Mouse (Mus musculus): ENCODE data around the gene Pik3r3. TPM values are rescaled to one million over a fixed set of nuclear protein-coding genes. Genes with fewer than 3 reads are reported as not detected.
"Not testable (repeated sequence)": the region's sequence is repeated elsewhere in the genome, so short reads cannot be mapped to it uniquely, and the experiment has no call there.

Pik3r3 gene
- polyA plus RNA-seq, 1 experiment from 2014 or later: 51.2 TPM

DNA sequence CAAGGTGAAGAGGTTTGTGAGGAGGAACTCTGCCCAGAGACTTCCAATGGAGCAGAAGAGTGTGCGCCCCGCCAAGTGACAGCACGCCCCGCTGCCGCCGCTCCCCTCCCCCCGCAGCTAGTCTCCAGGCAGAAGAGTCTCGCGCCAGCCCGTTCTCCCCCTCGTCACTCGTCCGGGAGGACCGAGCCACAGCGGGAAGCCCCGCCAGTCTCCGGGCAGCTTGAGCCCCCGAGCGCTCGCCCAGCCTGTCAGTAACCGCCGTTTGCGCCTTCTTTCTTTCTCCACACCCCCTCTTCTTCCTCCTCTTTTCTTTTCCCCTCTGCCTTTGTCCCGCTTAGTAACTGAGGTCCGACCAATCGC is 658 bp upstream of the Pik3r3 start:
- Histone ChIP-seq H3K4me1 (0 out of 2 replicates have a peak, but pooled peaks cover 3% of the 10 kb centered on the region), H3K9ac (peak overlapping the region; percentile 91), H3K4me3 (peak overlapping the region; percentile 64), H3K27ac (peak overlapping the region; percentile 99), H3K4me2 (replicated peaks) (peak overlapping the region; percentile 72), H3K27me3 (no peaks in the 10 kb centered on the region), H3K36me3 (no peaks in the 10 kb centered on the region), H3K9me3 (no peaks in the 10 kb centered on the region)
- WGBS: under 1% methylated on average over 26 of the region's 26 CpGs
- peak; percentile 43; the same call in 1 of the 2 replicates for ATAC-seq (ENCODE audit: insufficient number of reproducible peaks, insufficient read depth, low FRiP score, low TSS enrichment)

GRCm38 (mm10) chr4:116221996-116222842 is 801 bp downstream of the Pik3r3 start:
- Histone ChIP-seq H3K36me3 (no peaks in the 10 kb centered on the region), H3K9ac (peak overlapping the region; percentile 91), H3K27ac (peak overlapping the region; percentile 99), H3K4me2 (replicated peaks) (peak overlapping the region; percentile 72), H3K9me3 (no peaks in the 10 kb centered on the region), H3K27me3 (no peaks in the 10 kb centered on the region), H3K4me1 (0 out of 2 replicates have a peak, but pooled peaks cover 3% of the 10 kb centered on the region), H3K4me3 (peak overlapping the region; percentile 64)
- no peak for ATAC-seq (ENCODE audit: insufficient number of reproducible peaks, insufficient read depth, low FRiP score, low TSS enrichment)
- under 1% methylated on average over 23 of the region's 23 CpGs for WGBS

DNA sequence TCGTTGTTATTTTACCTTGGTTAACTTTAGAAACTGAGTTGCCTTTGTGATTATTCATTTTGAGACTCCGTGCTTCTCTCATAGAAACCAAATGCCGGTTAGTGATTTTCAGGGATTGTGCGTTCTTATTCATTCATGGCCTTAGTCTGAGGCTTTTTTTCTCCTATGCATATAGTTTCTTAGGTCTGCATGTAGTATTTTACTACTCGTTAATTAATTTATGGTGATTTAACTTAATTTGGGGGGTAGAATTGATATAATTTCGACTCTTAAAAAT is 1.4 kb downstream of the Pik3r3 start:
- H3K9me3 ChIP-seq: no peaks in the 10 kb centered on the region
- peak overlapping the region; percentile 99; the same call in 1 of the 2 replicates for H3K27ac ChIP-seq
- H3K9ac ChIP-seq: peak overlapping the region; percentile 91
- no peaks in the 10 kb centered on the region for H3K27me3 ChIP-seq
- no peak for ATAC-seq (ENCODE audit: insufficient number of reproducible peaks, insufficient read depth, low FRiP score, low TSS enrichment)
- H3K4me3 ChIP-seq: peak overlapping the region; percentile 64
- 2% methylated on average over 6 of the region's 6 CpGs for WGBS
- peak overlapping the region; percentile 72 for H3K4me2 ChIP-seq (replicated peaks)
- 0 out of 2 replicates have a peak, but pooled peaks cover 3% of the 10 kb centered on the region for H3K4me1 ChIP-seq
- H3K36me3 ChIP-seq: no peaks in the 10 kb centered on the region

DNA sequence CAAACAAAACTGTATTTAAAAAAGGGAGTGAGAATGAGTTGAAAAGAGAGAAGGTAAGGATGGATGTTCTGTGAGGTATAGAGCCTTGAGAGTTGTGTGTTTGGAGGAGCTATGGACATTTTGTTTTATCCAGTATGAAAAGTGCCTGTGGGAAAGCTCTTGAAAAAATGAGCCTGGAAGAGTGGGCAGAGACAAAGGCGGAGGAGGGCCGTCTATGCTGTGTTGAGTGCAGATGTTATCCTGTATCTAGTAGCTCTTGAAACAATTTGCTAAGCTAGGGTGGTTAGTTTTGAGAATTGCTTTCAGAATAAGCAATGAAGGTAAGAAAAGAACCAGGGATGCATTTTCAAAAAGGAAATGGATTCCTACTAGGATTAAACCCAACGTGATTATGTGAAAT is 22.0 kb downstream of the Pik3r3 start:
- Histone ChIP-seq H3K27me3 (no peaks in the 10 kb centered on the region), H3K9me3 (no peaks in the 10 kb centered on the region), H3K36me3 (peaks cover 8% of the 10 kb centered on the region; the same call in 1 of the 2 replicates), H3K4me1 (no peaks in the 10 kb centered on the region), H3K27ac (no peak overlapping the region), H3K4me3 (no peak overlapping the region), H3K4me2 (replicated peaks) (no peak overlapping the region), H3K9ac (no peak overlapping the region)
- no peak for ATAC-seq (ENCODE audit: insufficient number of reproducible peaks, insufficient read depth, low FRiP score, low TSS enrichment)
- WGBS: 74% methylated on average over 3 of the region's 3 CpGs

- H3K9ac ChIP-seq: no peak overlapping the region
- H3K36me3 ChIP-seq: peaks cover 7% of the 10 kb centered on the region; the same call in 1 of the 2 replicates
- no peak overlapping the region for H3K27ac ChIP-seq
- no peak overlapping the region for H3K4me3 ChIP-seq
- ATAC-seq (ENCODE audit: insufficient number of reproducible peaks, insufficient read depth, low FRiP score, low TSS enrichment): no peak
- H3K4me1 ChIP-seq: no peaks in the 10 kb centered on the region
- H3K9me3 ChIP-seq: no peaks in the 10 kb centered on the region
- no peaks in the 10 kb centered on the region for H3K27me3 ChIP-seq
- no peak overlapping the region for H3K4me2 ChIP-seq (replicated peaks)
- WGBS: 79% methylated on average over 2 of the region's 2 CpGs
Observed at GRCm38 (mm10) chr4:116244240-116244639, 22.8 kb downstream of the Pik3r3 start.

- H3K4me2 ChIP-seq (replicated peaks): not testable (repeated sequence)
- 44% methylated on average over 3 of the region's 3 CpGs for WGBS
Observed at GRCm38 (mm10) chr4:116245926-116246325, 24.5 kb downstream of the Pik3r3 start.

DNA sequence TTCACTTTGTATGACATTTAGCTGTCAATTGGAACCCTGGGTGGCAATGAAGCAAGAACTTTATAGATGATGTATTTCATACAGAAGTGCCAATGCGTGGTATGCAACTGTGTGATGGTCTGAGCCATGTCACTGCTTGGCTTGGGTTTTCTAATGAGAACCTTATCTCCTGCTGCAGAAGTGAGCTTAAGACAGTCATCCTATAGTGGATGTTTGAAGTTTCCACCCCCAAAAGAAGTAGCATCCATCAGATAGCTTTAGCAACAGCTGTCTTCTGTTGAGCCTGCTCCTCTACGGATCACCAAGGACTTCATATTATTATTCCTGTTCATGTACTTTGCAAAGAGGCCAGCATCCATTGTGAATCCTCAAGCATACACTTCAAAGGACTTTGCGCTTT is 28.6 kb downstream of the Pik3r3 start:
- 93% methylated on average over 3 of the region's 3 CpGs for WGBS
- no peak overlapping the region for H3K9ac ChIP-seq
- H3K36me3 ChIP-seq: no peaks in the 10 kb centered on the region
- H3K4me2 ChIP-seq (replicated peaks): no peak overlapping the region
- no peaks in the 10 kb centered on the region for H3K9me3 ChIP-seq
- no peak overlapping the region for H3K4me3 ChIP-seq
- ATAC-seq (ENCODE audit: insufficient number of reproducible peaks, insufficient read depth, low FRiP score, low TSS enrichment): no peak
- H3K27me3 ChIP-seq: no peaks in the 10 kb centered on the region
- H3K4me1 ChIP-seq: no peaks in the 10 kb centered on the region
- H3K27ac ChIP-seq: no peak overlapping the region

More at GRCm38 (mm10) chr4:116245926-116246325, 24.5 kb downstream of the Pik3r3 start:
- not testable (repeated sequence) for H3K4me1 ChIP-seq; H3K9ac ChIP-seq; H3K4me3 ChIP-seq; H3K27me3 ChIP-seq; ATAC-seq (ENCODE audit: insufficient number of reproducible peaks, insufficient read depth, low FRiP score, low TSS enrichment); H3K9me3 ChIP-seq; H3K36me3 ChIP-seq; H3K27ac ChIP-seq

DNA sequence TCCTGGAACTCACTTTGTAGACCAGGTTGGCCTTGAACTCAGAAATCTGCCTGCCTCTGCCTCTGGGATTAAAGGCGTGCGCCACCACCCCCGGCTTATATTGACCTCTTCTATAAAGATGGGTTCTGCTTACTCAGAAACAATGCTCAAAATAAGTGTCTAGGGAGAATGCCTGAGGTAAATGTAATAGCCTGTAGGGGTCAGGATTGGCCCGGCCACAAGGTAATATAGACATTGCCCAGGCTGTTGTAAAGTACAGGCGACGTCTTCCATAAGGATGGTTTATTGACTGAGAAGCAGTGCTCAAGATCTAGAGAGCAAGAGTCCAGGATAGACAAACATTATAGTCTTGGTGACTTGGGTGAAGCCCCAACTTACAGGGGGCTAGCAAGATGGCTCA is 46.8 kb downstream of the Pik3r3 start:
- H3K27me3 ChIP-seq: no peaks in the 10 kb centered on the region
- peaks cover 61% of the 10 kb centered on the region for H3K36me3 ChIP-seq
- ATAC-seq (ENCODE audit: insufficient number of reproducible peaks, insufficient read depth, low FRiP score, low TSS enrichment): no peak
- H3K4me1 ChIP-seq: no peaks in the 10 kb centered on the region
- no peak overlapping the region for H3K4me2 ChIP-seq (replicated peaks)
- no peak overlapping the region for H3K27ac ChIP-seq
- 94% methylated on average over 6 of the region's 6 CpGs for WGBS
- no peaks in the 10 kb centered on the region for H3K9me3 ChIP-seq
- no peak overlapping the region for H3K9ac ChIP-seq
- H3K4me3 ChIP-seq: no peak overlapping the region

- 80% methylated on average over 2 of the region's 2 CpGs for WGBS
Observed at GRCm38 (mm10) chr4:116282211-116282610, 60.8 kb downstream of the Pik3r3 start.

DNA sequence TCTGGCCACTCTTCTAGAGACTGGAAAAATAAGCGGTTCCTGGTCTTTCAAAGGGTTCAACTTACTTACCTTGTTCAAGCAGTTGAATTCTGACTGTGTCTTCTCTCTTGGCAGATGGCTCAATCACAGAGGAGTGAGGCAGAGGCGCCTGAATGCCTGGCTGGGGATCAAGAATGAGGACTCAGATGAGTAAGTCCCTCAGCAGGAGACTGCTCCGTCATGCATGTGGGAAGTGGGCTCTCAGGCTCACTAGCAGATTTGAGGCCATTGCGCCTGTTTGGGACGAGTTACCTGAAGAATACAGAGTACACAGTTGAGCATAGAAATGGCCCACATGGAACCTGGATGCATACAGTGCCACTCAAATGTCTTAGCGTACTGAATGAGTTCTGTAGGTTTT is 70.1 kb downstream of the Pik3r3 start:
- no peak overlapping the region for H3K4me2 ChIP-seq (replicated peaks)
- no peaks in the 10 kb centered on the region for H3K9me3 ChIP-seq
- H3K27ac ChIP-seq: no peak overlapping the region
- no peaks in the 10 kb centered on the region for H3K4me1 ChIP-seq
- WGBS: 93% methylated on average over 6 of the region's 6 CpGs
- no peak for ATAC-seq (ENCODE audit: insufficient number of reproducible peaks, insufficient read depth, low FRiP score, low TSS enrichment)
- H3K36me3 ChIP-seq: peaks cover 62% of the 10 kb centered on the region
- no peaks in the 10 kb centered on the region for H3K27me3 ChIP-seq
- H3K9ac ChIP-seq: no peak overlapping the region
- H3K4me3 ChIP-seq: no peak overlapping the region

More at GRCm38 (mm10) chr4:116282211-116282610, 60.8 kb downstream of the Pik3r3 start:
- Histone ChIP-seq H3K4me1 (no peaks in the 10 kb centered on the region), H3K9ac (no peak overlapping the region), H3K27ac (no peak overlapping the region), H3K27me3 (no peaks in the 10 kb centered on the region), H3K4me3 (no peak overlapping the region), H3K36me3 (peaks cover 38% of the 10 kb centered on the region), H3K4me2 (replicated peaks) (no peak overlapping the region), H3K9me3 (no peaks in the 10 kb centered on the region)
- no peak for ATAC-seq (ENCODE audit: insufficient number of reproducible peaks, insufficient read depth, low FRiP score, low TSS enrichment)

GRCm38 (mm10) chr4:116293296-116293695 is 71.9 kb downstream of the Pik3r3 start:
- no peak overlapping the region for H3K4me2 ChIP-seq (replicated peaks)
- no peaks in the 10 kb centered on the region for H3K27me3 ChIP-seq
- H3K9me3 ChIP-seq: no peaks in the 10 kb centered on the region
- ATAC-seq (ENCODE audit: insufficient number of reproducible peaks, insufficient read depth, low FRiP score, low TSS enrichment): no peak; the same call in 1 of the 2 replicates
- no peak overlapping the region for H3K4me3 ChIP-seq
- peaks cover 50% of the 10 kb centered on the region for H3K36me3 ChIP-seq
- H3K27ac ChIP-seq: no peak overlapping the region
- 85% methylated on average over 12 of the region's 12 CpGs for WGBS
- no peaks in the 10 kb centered on the region for H3K4me1 ChIP-seq
- H3K9ac ChIP-seq: no peak overlapping the region

DNA sequence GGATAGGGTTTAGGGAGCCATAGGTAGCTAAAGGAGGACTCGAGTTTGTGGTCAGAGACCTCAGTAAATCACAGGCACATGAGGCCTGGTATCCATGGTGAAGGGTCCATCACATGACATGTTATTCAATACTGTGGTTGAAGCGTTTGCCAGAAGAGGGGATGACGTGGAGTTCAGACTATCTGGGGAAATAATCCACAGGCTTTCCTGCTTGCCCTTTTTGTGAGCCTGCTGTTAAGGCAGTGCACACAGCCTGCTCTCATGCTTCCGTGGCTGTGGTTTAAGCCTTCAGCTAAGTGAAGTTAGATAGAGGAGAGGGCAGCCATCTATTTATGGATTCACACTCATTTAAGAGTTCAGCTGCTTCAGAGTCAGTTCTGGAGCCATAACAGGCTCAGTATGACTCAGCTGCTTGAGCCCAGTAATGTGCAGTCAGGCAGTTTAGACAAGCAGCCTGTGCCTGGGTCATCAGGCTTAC is 79.5 kb downstream of the Pik3r3 start:
- no peak for ATAC-seq (ENCODE audit: insufficient number of reproducible peaks, insufficient read depth, low FRiP score, low TSS enrichment)
- H3K4me1 ChIP-seq: no peaks in the 10 kb centered on the region
- no peak overlapping the region for H3K27ac ChIP-seq
- H3K4me3 ChIP-seq: no peak overlapping the region
- WGBS: 57% methylated on average over 4 of the region's 4 CpGs
- H3K27me3 ChIP-seq: no peaks in the 10 kb centered on the region
- peaks cover 37% of the 10 kb centered on the region for H3K36me3 ChIP-seq
- no peaks in the 10 kb centered on the region for H3K9me3 ChIP-seq
- no peak overlapping the region for H3K9ac ChIP-seq
- no peak overlapping the region for H3K4me2 ChIP-seq (replicated peaks)
